ENCODE assay signal across 8 mouse cellular contexts in the genomic region with DNA sequence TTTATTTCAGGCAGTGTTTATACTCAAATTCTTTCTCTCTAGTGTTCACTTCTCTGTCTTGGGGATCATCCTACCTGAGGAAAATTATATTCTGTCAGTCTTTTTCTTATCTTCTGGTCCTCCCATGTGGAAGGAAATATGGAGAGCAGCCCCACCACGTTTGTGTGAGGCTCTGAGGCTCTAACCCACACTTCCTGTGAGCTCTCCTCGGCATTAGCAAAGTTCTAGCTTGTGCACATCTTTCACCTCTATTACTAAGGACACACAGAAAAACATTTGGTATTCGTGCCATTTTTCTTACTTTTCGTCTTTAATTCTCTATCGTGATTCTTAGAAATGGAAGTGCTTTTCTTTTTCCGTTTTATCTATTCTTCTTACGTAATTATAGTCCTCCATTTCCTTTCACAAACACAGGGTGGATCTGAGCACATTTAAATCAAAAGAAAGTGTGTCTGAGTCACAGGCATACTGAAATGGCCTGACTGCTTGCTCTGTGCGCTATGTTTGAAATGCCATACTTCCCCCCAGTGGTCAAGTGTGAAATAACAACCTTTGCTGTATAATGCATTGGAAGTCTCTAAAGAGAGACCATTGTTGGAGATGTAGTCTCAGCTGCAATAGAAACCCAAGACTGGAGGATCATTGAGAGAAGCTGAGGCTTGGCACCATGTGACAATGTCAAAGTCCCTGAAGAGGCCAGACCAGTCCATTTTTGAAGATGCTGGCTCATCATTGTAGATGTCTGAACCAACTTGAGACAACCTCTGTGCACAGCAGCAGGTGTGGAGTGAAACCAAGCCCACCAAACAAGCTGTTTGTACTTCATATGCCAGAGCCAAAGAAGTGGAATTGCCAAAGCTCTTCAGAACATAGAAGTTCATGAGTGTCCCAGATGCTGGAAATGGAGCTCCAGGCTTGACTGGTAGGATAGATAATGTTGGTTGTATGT. TPM values are rescaled to one million over a fixed set of nuclear protein-coding genes. Genes with fewer than 3 reads are reported as not detected.
DNase-seq lines count a peak whose midpoint lies in the region; ATAC-seq lines count a peak whose summit lies in the region.

No protein-coding gene starts in this region.

- no peaks in the 10 kb centered on the region for H3K36me3 ChIP-seq in forebrain, embryonic 10.5 days (replicated peaks)
- no peaks in the 10 kb centered on the region for H3K36me3 ChIP-seq in heart, embryonic 16.5 days (ENCODE audit: control insufficient read depth, insufficient read depth)

- DNase-seq in MEL-GATA-1-ER (ENCODE audit: extremely low read depth, low read depth) = peak; percentile 71
- peak; percentile 53 for DNase-seq in c-Kit-positive CD71-positive TER-119-negative erythroid progenitor cells, embryonic 14.5 days (ENCODE audit: low read depth)
- peak; percentile 19 for DNase-seq in forebrain, embryonic 10.5 days (ENCODE audit: extremely low spot score, low spot score)
- DNase-seq in kidney, postnatal 14 days = peak; percentile 74
- peak; percentile 11 to 43 for DNase-seq in lung, adult 18-20 months
- DNase-seq in retina, adult 2 months (ENCODE audit: low read depth, low spot score) = peak; percentile 37
- peak; percentile 41 to 48 for DNase-seq in thymus, postnatal 36 days

- H3K9me3 ChIP-seq in forebrain, embryonic 10.5 days = no peaks in the 10 kb centered on the region
- no peaks in the 10 kb centered on the region for H3K9me3 ChIP-seq in heart, embryonic 16.5 days (replicated peaks; ENCODE audit: control insufficient read depth, low read length)

- peak overlapping the region; percentile 46; the same call in 1 of the 2 replicates for H3K4me2 ChIP-seq in heart, embryonic 16.5 days (ENCODE audit: low read depth, low read length)

- no peak overlapping the region for H3K9ac ChIP-seq in heart, embryonic 16.5 days (ENCODE audit: low read length)

- peak; percentile 75 for ATAC-seq in heart, embryonic 16.5 days (replicated peaks; ENCODE audit: extremely low read depth, insufficient read depth, low FRiP score)

- 34% methylated on average over 8 of the region's 8 CpGs for WGBS in forebrain, embryonic 10.5 days
- WGBS in heart, embryonic 16.5 days = 17% methylated on average over 8 of the region's 8 CpGs

- H3K27ac ChIP-seq in forebrain, embryonic 10.5 days = no peak overlapping the region
- H3K27ac ChIP-seq in heart, embryonic 16.5 days (ENCODE audit: low read length) = peak overlapping the region; percentile 27; the same call in 1 of the 2 replicates

- no peaks in the 10 kb centered on the region for H3K27me3 ChIP-seq in forebrain, embryonic 10.5 days (ENCODE audit: poor library complexity, severe bottlenecking)
- H3K27me3 ChIP-seq in heart, embryonic 16.5 days (ENCODE audit: control insufficient read depth, insufficient read depth, low read length) = no peaks in the 10 kb centered on the region

- no peak overlapping the region for H3K4me3 ChIP-seq in forebrain, embryonic 10.5 days
- no peak overlapping the region for H3K4me3 ChIP-seq in heart, embryonic 16.5 days (ENCODE audit: low read length)

- no peaks in the 10 kb centered on the region for H3K4me1 ChIP-seq in forebrain, embryonic 10.5 days
- no peaks in the 10 kb centered on the region for H3K4me1 ChIP-seq in heart, embryonic 16.5 days (ENCODE audit: control insufficient read depth, insufficient read depth, low read length)

RNA-seq across cellular contexts. Expression of a gene that starts 52.1 kb away (rescaled TPM):
- 0.70 and 0.95 TPM in 2 replicates for polyA plus RNA-seq in forebrain, embryonic 10.5 days (2016; fragmentation: Nextera tagmentation; extraction: Ambion mirVana)
- 2.5 and 4.5 TPM in 2 replicates for polyA plus RNA-seq in heart, embryonic 16.5 days (2015; fragmentation: Nextera tagmentation; extraction: Ambion mirVana)

Comparison
In these comparisons a context has a peak if more than half of its experiments do, and no peak if none do; other contexts are left out.
1. DNase-seq: peak in every context shown above with its lines; median percentile 74 in kidney, postnatal 14 days; 71 in MEL-GATA-1-ER; 53 in c-Kit-positive CD71-positive TER-119-negative erythroid progenitor cells, embryonic 14.5 days; 44 in thymus, postnatal 36 days; 37 in retina, adult 2 months; 27 in lung, adult 18-20 months; 19 in forebrain, embryonic 10.5 days.